Mouse (Mus musculus) cortical plate, adult 2 months (tissue): Measurements from ENCODE around the gene Nmnat2.

Experiments
- CTCF ChIP-seq: fragments of 200-500 bp; IDR thresholded peaks from 2 replicates; pipeline ENCODE4 v1.5.1; 2011; ENCODE audit warnings: mild to moderate bottlenecking, control low read depth, low read length; ENCODE audit not compliant: insufficient read depth; ENCODE audit errors: extremely low read depth
- POLR2A ChIP-seq: fragments of 200-500 bp; IDR thresholded peaks from 2 replicates; pipeline ENCODE4 v1.6.1; 2011; ENCODE audit warnings: mild to moderate bottlenecking, low read length, control low read depth; ENCODE audit not compliant: insufficient read depth; ENCODE audit errors: extremely low read depth

- no peak for TF ChIP-seq CTCF
- no peak for TF ChIP-seq POLR2A
These were observed 66.3 kb downstream of the Nmnat2 start for GRCm38 (mm10) chr1:153021034-153021638.
